Mouse (Mus musculus) brown adipose tissue, adult 24 weeks (tissue): ENCODE data around the gene Ctf2. TPM values are rescaled to one million over a fixed set of nuclear protein-coding genes. Genes with fewer than 3 reads are reported as not detected.

ENCODE experiments used
- H3K27ac ChIP-seq: fragments of 200-500 bp; replicated peaks from 2 replicates; pipeline ENCODE4 v1.5.1; 2012; ENCODE audit warnings: low read depth, mild to moderate bottlenecking, low read length
- H3K4me1 ChIP-seq: fragments of 200-500 bp; 2 replicates; pipeline ENCODE4 v1.6.1; 2012; ENCODE audit warnings: low read length, mixed read lengths; ENCODE audit not compliant: control insufficient read depth, insufficient read depth, insufficient read length
- H3K4me3 ChIP-seq: fragments of 200-500 bp; 2 replicates; pipeline ENCODE4 v1.5.1; 2012; ENCODE audit warnings: low read depth, mild to moderate bottlenecking, low read length, moderate library complexity; ENCODE audit not compliant: insufficient read depth
- polyA plus RNA-seq: library from polyadenylated mRNA; stranded (reverse); fragments of >200 nt; gene quantifications from 2 replicates; pipeline ENCODE4 v1.2.4, GENCODE M21; 2012; ENCODE audit not compliant: missing spikeins, insufficient read depth, insufficient read length

Ctf2 gene
- polyA plus RNA-seq, 1 experiment = not detected

DNA sequence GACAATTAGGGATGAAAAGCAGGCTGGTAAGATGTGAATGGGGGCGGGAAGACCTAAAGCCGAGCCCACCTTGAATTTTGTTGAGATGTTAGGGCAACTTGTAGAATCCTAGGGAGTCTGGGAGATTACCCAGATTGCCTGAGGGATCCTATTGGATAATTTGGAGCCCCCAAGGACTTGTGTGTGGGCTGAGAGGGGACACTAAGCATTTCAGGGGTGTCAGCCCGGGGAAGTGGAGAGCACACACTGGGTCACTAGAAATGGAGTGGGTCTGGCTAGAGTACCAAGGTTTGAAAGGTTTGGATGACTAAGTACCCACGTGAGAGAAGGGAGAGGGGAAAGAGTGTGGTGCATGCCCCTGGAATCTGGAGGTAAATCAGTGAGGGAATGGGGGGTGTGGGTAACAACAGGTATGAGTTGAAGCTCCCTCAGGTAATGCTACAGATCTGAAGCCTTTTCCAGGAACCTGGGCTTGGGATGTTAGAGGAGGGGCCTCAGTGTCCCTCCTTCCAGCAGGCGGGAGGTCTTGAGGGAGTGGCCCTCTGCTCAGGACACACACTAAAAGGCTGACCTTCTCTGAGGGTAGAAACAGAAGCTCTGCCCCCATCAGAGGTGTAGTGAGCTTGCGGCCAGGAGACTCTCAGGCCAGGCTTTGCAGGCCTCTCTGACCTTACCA lies 15.7 kb upstream of the Ctf2 start:
- Histone ChIP-seq H3K4me3 (no peak overlapping the region), H3K27ac (no peak overlapping the region)

DNA sequence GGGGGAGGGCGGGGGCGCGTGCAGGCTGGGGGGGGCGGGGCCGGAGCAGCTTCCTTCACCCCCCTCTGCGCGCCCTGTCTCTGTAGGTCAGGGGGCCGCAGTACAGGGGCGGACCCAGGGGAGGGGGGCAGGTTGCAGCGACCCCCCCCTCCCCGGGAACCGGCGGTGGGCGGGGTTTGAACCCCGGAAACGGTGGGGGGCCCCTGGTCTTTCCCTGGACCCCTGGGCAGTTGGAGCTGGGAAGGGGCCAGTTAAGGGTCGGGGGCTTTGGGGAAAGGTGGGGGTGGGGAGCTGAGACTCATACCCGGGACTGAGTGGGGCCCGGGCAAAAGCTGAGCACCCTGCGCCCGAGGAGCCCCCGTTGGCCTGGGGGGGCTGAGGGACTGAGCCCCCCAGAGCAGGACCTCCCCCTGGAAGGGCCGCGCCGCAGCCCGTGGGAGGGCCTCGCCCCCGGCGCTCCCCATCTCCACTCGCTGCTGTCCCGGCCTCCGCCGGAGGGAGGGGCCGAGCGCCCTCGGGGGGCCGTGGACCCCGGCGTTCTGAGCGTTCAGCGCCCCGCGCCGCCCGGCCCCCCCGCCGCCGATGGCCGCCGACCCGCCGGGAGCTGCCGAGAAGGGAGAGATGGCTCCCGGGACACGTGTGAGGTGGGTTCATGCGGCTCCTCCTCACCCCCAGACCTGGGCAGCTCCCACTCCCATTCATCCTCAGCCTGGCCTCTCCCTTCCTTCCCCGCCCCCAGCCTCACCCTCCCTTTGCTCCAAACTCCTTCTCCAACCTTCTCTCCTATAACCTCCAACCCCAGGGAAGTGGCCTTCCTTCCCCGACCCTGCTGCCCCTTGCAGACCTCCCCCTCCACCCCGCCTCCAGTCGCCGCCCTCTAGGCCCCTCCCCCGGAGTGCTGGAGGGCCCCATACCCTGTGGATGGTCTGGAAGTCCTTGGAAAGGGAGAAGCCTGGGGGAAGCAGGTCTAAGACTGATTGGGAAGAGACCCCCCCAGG lies 14.8 kb upstream of the Ctf2 start:
- H3K4me3 ChIP-seq = peak overlapping the region; percentile 79
- no peak overlapping the region for H3K27ac ChIP-seq
- no peaks in the 10 kb centered on the region for H3K4me1 ChIP-seq

More for the DNA sequence above, 15.7 kb upstream of the Ctf2 start:
- no peaks in the 10 kb centered on the region for H3K4me1 ChIP-seq

DNA sequence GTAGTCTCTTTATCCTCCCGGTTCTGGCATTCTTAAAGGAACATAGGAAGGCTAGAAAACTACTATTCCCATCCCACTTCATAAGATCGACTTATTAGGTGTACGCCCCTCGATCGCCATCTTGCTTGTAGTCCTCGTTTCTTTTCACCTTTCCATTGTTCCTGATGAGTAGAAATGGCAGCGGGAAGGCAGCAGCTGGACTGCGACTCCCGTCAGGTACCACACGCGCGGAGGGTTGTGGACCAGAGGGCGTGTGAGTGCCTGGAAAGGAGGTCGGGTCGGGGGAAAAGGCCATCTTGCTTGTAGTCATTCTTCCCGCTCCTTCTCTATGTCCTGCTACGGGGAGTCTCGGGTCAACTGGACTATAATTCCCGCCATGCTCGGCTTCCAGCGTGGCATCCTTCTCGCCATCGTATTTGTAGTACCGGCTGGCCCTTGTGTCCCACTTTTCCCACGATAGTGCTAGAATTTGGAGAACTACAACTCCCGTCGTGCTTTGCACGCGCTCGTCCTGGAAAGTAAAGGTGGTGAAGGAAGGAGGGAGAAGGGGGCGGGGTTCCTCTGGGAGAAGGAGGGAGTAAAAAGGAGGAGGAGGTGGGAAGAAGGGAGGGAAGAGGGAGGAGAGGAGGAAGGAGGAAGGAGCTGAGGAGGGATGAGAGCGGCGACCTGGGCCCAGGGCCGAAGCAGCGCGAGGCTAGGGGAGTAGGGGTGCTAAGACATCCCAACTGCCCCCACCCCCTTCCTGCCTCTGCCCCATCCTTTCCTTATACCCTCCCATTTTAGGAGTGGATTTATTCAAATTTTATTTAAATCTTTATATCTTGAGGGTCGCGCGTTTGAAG lies 13.9 kb upstream of the Ctf2 start:
- H3K4me3 ChIP-seq = peak overlapping the region; percentile 79
- no peaks in the 10 kb centered on the region for H3K4me1 ChIP-seq
- peak overlapping the region; percentile 81 for H3K27ac ChIP-seq

DNA sequence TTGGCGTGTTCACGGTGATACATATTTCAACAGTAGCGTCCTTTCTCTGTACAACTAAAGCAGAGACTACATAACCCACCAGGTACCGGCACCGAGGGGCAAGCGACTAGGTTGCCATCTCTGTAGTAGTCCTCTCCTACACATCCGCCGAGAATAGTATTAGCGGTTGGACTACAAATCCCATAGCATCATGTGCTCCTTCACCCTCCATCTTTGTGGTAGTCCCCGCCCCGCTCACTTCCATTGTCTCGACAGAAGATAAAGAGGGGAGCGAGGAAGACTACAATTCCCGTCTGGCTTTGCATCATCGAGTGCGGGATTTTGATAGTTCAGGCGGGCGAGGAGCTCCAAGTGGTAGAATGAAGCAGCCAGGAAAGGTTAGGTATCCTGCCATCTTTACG lies 13.3 kb upstream of the Ctf2 start:
- Histone ChIP-seq H3K4me3 (peak overlapping the region; percentile 79), H3K4me1 (no peaks in the 10 kb centered on the region), H3K27ac (peak overlapping the region; percentile 81)

DNA sequence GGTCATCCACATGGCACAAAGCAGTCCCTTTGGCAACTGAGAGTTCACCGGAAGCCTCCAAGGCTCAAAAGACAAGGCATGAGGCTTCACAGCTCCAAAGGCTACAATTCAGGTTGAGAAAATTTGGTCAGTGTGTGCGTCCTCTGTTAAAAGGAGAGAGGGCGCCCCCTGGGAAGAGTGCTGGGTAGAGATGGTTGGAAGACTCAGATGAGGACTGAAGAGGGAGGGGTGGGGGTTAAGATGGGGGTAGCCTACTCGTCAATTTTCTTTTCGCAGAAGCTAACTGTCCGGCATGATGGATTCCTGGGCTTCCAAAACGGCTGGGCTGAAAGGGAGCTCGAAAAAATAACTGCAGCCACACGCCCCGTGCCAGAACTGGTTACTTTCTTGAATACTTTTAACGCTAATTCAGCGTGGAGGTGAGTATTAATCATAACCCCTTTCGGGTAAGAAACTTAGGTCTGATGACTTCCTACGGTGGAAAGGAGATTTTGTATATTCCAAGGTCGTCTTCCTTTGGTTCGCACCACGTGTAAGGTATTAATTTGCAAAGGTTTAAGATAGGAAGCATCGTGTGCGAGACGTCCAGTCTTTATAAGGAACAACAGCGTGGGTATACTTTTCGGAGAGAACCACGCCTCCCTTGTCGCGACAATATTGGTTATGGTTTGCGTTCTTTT lies 12.5 kb upstream of the Ctf2 start, which contains the start of gene Fbxl19:
Gene Fbxl19, plus strand, starts transcription at position 178 of the 680 bp plus-strand sequence.
- peak within 1 kb of the TSS; percentile 75 for H3K27ac ChIP-seq
- H3K4me3 ChIP-seq = peak within 1 kb of the TSS; percentile 79
- H3K4me1 ChIP-seq = no peaks in the 10 kb centered on the region

DNA sequence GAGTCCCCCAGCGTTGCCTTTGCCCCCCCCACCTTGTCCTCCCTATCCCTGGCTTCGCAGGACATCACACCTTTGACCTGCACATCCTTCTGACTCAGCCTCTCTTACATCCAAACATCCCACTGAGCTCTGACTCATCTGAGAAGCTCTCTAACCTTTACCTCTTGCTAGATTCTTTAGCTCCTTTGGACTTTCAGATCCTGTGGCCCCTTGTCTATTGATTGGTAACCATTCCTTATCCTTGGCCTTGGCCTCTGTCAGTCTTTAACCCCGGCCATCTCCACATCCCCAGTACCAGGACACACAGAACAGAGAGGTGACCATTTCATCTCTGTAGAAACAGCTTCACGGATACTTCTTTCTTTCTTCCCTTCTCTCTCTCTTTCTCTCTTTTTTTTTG lies 1.8 kb downstream of the Ctf2 start:
- Histone ChIP-seq H3K27ac (no peak overlapping the region), H3K4me1 (no peaks in the 10 kb centered on the region), H3K4me3 (no peak overlapping the region)

DNA sequence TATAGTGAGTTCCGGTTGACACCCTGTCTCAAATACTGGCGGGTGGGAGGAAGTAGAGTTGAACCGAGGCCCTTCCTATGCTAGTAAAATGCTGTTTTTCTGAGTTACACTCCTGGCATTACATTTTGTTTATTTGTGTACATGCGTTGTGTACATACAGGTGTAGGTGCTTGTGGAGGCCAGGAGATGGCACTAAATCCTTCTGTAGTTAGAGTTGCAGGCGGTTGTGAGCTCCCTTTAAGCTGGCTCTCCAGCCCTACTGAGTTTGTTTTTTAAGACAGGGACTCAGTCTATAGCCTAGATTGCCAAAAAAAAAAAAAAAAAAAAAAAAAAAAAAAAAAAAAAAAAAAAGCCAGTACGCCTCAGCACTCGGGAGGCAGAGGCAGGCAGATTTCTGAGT lies 4.1 kb downstream of the Ctf2 start:
- H3K4me3 ChIP-seq = no peak overlapping the region
- H3K27ac ChIP-seq = no peak overlapping the region
- no peaks in the 10 kb centered on the region for H3K4me1 ChIP-seq

DNA sequence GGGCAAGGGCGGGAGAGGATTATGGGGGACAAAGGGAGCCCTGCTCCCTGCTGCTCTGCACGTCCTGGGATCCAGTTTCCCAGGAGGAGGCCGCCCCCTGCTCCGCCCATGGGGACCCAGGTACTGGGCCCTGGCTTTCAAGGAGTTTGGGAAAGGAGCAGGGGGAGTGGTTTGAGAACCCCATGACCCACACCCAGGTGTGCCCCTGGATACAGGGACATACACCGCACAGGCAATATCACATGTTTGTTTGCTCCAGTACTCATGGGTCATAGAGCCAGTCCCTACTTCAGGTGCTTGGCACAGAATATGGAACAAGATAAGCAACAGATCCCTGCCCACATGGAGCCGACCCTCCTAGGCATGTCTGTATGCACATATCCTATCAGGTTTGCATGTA lies 6.0 kb downstream of the Ctf2 start:
- Histone ChIP-seq H3K4me1 (no peaks in the 10 kb centered on the region), H3K4me3 (no peak overlapping the region), H3K27ac (no peak overlapping the region)

DNA sequence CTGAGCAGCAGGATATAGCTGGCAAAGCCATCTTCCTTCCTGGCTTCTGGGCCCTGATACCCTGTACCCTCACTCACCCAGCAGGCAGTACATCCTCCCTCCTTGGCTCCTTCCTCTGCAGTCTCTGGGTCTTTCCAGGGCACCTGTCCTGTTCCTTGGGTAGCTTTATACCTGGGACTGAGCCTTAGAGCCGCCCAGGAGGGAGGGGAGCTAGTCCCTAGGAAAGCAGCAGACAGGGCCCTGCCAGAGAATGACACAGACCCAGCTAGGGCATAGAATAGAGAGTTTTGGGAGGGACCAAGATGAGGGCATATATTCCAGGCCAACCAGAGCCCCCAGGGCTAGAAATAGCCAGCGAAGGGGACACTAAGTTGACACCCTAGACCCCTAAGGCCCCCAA lies 6.5 kb downstream of the Ctf2 start:
- H3K27ac ChIP-seq = no peak overlapping the region
- H3K4me3 ChIP-seq = no peak overlapping the region
- H3K4me1 ChIP-seq = no peaks in the 10 kb centered on the region

DNA sequence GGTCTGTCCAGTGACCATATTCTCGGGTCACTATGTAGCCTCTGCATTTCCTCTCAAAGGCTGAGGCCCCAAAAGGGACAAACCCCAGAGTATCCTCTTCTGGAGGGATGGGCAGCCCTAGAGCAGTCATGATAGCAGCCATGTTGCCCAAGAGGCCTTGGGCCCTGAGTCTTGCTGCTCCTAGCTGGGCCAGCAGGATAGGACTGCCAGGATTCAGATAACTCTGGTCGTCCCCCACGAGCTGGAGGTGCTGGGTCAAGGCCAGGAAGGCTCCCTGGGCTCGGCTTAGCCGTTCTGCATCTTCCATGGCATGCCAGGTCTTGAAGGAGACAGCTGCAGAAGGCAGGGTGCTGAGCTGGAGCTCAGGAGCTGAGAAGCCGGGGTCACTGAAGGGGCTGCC lies 12.7 kb downstream of the Ctf2 start:
- no peak overlapping the region for H3K27ac ChIP-seq
- no peak overlapping the region for H3K4me3 ChIP-seq
- H3K4me1 ChIP-seq = no peaks in the 10 kb centered on the region; the same call in 1 of the 2 replicates

DNA sequence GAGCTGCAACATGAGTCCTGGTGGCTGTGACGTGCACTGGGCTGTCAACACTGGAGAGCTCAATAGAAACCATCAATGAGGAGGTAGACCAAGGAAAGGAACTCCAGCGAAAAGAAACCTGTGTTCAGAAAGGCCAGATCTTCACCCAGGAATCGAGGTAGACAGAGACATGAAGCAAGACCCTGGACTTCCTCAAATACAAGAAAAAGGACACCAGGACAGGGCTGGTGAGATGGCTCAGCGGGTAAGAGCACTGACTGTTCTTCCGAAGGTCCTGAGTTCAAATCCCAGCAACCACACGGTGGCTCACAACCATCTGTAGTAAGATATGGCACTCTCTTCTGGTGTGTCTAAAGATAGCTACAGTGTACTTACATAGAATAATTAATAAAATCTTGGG lies 13.6 kb downstream of the Ctf2 start:
- no peak overlapping the region for H3K4me3 ChIP-seq
- no peak overlapping the region for H3K27ac ChIP-seq
- no peaks in the 10 kb centered on the region; the same call in 1 of the 2 replicates for H3K4me1 ChIP-seq

DNA sequence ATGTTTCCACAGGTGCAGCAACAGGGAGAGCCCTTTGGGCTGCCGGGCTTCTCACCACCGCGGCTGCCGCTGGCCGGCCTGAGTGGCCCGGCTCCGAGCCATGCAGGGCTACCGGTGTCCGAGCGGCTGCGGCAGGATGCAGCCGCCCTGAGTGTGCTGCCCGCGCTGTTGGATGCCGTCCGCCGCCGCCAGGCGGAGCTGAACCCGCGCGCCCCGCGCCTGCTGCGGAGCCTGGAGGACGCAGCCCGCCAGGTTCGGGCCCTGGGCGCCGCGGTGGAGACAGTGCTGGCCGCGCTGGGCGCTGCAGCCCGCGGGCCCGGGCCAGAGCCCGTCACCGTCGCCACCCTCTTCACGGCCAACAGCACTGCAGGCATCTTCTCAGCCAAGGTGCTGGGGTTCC lies 15.0 kb downstream of the Ctf2 start:
- H3K4me1 ChIP-seq = no peaks in the 10 kb centered on the region; the same call in 1 of the 2 replicates
- peak overlapping the region; percentile 23 for H3K4me3 ChIP-seq
- H3K27ac ChIP-seq = no peak overlapping the region

DNA sequence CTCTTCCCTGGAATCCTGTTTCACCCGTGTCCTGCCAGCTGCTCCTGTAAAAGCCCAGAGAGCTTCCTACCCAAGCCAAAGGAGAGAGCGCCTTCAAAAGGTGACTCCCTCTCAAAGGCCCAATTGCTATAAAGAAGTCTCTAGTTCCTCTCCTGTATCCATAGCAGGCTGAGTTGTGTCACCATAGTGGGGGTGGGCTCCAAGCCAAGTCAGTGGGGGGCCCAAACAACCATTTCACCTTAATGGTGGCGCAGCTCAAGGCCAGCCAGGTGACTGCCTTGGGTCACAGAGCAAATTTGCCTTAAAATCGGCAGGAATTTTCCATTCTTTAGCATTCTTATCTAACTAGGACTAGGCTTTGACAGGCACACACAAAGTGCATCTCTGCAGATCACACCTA lies 17.1 kb downstream of the Ctf2 start:
- Histone ChIP-seq H3K4me1 (no peaks in the 10 kb centered on the region; the same call in 1 of the 2 replicates), H3K4me3 (no peak overlapping the region), H3K27ac (no peak overlapping the region)
